Mouse (Mus musculus) ES-E14 (cell line): Measurements from ENCODE around the gene Odf3. TPM values are rescaled to one million over a fixed set of nuclear protein-coding genes. Genes with fewer than 3 reads are reported as not detected.

Experiments
- DNase-seq: peaks from one replicate; pipeline ENCODE4 v3.0.0-alpha.2; 2013; ENCODE audit warnings: low read depth, low spot score
- H3K27ac ChIP-seq: 2 replicates; pipeline ENCODE4 v1.5.1; 2012; ENCODE audit warnings: low read depth, mild to moderate bottlenecking, low read length, moderate library complexity, mixed read lengths; ENCODE audit not compliant: poor library complexity, insufficient read depth, severe bottlenecking
- H3K36me3 ChIP-seq: 2 replicates; pipeline ENCODE4 v1.6.1; 2012; ENCODE audit warnings: mild to moderate bottlenecking, low read length, moderate library complexity, mixed read lengths; ENCODE audit not compliant: control insufficient read depth, poor library complexity, insufficient read depth, severe bottlenecking
- H3K4me1 ChIP-seq, 2 experiments: fragments of 150-350 bp in 1 of 2; sonication (generic) in 1 of 2; 2 replicates each; pipeline ENCODE4 v1.6.1; 2012; ENCODE audit warnings: low read length in 2 of 2, mild to moderate bottlenecking in 1 of 2, mixed read lengths in 1 of 2; ENCODE audit not compliant: control insufficient read depth in 2 of 2, insufficient read depth in 2 of 2, poor library complexity in 1 of 2
- H3K4me3 ChIP-seq, 2 experiments: fragments of 150-350 bp in 1 of 2; sonication (generic) in 1 of 2; 2 replicates each; pipeline ENCODE4 v1.5.1; 2012; ENCODE audit warnings: low read length in 2 of 2, low read depth in 1 of 2, mild to moderate bottlenecking in 1 of 2, mixed read lengths in 1 of 2; ENCODE audit not compliant: insufficient read depth in 1 of 2, poor library complexity in 1 of 2, severe bottlenecking in 1 of 2
- H3K9ac ChIP-seq: 2 replicates; pipeline ENCODE4 v1.6.1; 2012; ENCODE audit warnings: low read depth, mild to moderate bottlenecking, low read length, mixed read lengths; ENCODE audit not compliant: poor library complexity, insufficient read depth, severe bottlenecking
- H3K9me3 ChIP-seq: fragments of 150-350 bp; sonication (generic); 2 replicates; pipeline ENCODE4 v1.6.1; 2012; ENCODE audit warnings: low read depth, mild to moderate bottlenecking, low read length; ENCODE audit not compliant: control insufficient read depth, insufficient read depth
- CHD2 ChIP-seq: IDR thresholded peaks from 2 replicates; pipeline ENCODE4 v1.6.1; 2014; ENCODE audit warnings: mild to moderate bottlenecking, low read depth, low read length, inconsistent platforms
- HCFC1 ChIP-seq: IDR thresholded peaks from 2 replicates; pipeline ENCODE4 v1.6.1; 2012; ENCODE audit warnings: low read length, inconsistent platforms, borderline replicate concordance; ENCODE audit not compliant: insufficient read depth
- MAFK ChIP-seq: IDR thresholded peaks from 2 replicates; pipeline ENCODE4 v1.6.1; 2014; ENCODE audit warnings: mild to moderate bottlenecking, low read depth, low read length, inconsistent platforms; ENCODE audit not compliant: insufficient read depth
- ZC3H11A ChIP-seq: IDR thresholded peaks from 2 replicates; pipeline ENCODE4 v1.6.1; 2012; ENCODE audit warnings: low read depth, mild to moderate bottlenecking, inconsistent platforms, low read length, borderline replicate concordance
- ZNF384 ChIP-seq: IDR thresholded peaks from 2 replicates; pipeline ENCODE4 v1.6.1; 2012; ENCODE audit warnings: low read depth, low read length, inconsistent platforms
- in situ Hi-C, 2 experiments: fragments of 600-800 bp; cut with MboI; formaldehyde crosslinking; loops; one replicate each; pipeline ENCODE4 v1.15.1; 2025; ENCODE audit warnings: low sequenced_read_pairs in 2 of 2, inconsistent platforms in 1 of 2; ENCODE audit not compliant: unreplicated experiment in 2 of 2
- total RNA-seq: library from RNA; depleted of rRNA; stranded (reverse); fragments of 300-350 nt; gene quantifications from 2 replicates; pipeline ENCODE4 v1.2.3, GENCODE M21; 2012

The Odf3 gene
- total RNA-seq, 1 experiment: not detected

GRCm38 (mm10) chr7:140839556-140839955 lies 8.0 kb upstream of the Odf3 start:
- TF ChIP-seq HCFC1 (no peak), ZNF384 (no peak), ZC3H11A (no peak), CHD2 (no peak), MAFK (no peak)
- Histone ChIP-seq H3K36me3 (peaks cover 4% of the 10 kb centered on the region; the same call in 1 of the 2 replicates), H3K4me1 (peaks cover 4 to 18% of the 10 kb centered on the region in 2 experiments; a peak in 2 of 4 replicates), H3K4me3 (no peak overlapping the region), H3K9me3 (no peaks in the 10 kb centered on the region), H3K9ac (no peak overlapping the region), H3K27ac (no peak overlapping the region)
- DNase-seq: no peak
- in situ Hi-C loops: loop anchor here in 1 of 2 experiments (25.0 kb wide), 1 partner anchor 223 kb away; the partner anchor contains the start of gene B4galnt4

GRCm38 (mm10) chr7:140840750-140841735 lies 6.6 kb upstream of the Odf3 start:
- no peak for DNase-seq
- Histone ChIP-seq H3K4me1 (peaks cover 4 to 25% of the 10 kb centered on the region in 2 experiments; a peak in 2 of 4 replicates), H3K36me3 (peaks cover 4% of the 10 kb centered on the region; the same call in 1 of the 2 replicates), H3K9me3 (no peaks in the 10 kb centered on the region), H3K9ac (peak overlapping the region; percentile 35; the same call in 1 of the 2 replicates), H3K4me3 (peak overlapping the region; percentile 15 to 27; a peak in 2 of 4 replicates), H3K27ac (peak overlapping the region; percentile 71; the same call in 1 of the 2 replicates)
- TF ChIP-seq MAFK: no peak
- peak; percentile 21; the same call in 1 of the 2 replicates for TF ChIP-seq HCFC1
- in situ Hi-C loops: loop anchor here (5.0 to 25.0 kb wide), 5 partner anchors 54 to 334 kb away; partner anchors contain the start of genes B4galnt4 (in 1 of the 2), Cox8b (in 1 of the 2) and Rnh1 (in 1 of the 2)

- H3K4me1 ChIP-seq: peaks cover 4 to 26% of the 10 kb centered on the region in 2 experiments; a peak in 2 of 4 replicates
Observed at GRCm38 (mm10) chr7:140843806-140844205, 3.8 kb upstream of the Odf3 start.

GRCm38 (mm10) chr7:140844905-140845665 lies 2.5 kb upstream of the Odf3 start, which contains the start of gene Scgb1c1:
Gene Scgb1c1, plus strand, starts transcription at chr7:140845547.
- no peak within 1 kb of the TSS for H3K4me3 ChIP-seq
- H3K9ac ChIP-seq: no peak within 1 kb of the TSS
- DNase-seq: peak; percentile 90
- no peak within 1 kb of the TSS for H3K27ac ChIP-seq
- in situ Hi-C loops: loop anchor here (5.0 to 25.0 kb wide), 5 partner anchors 50 to 330 kb away; partner anchors contain the start of genes B4galnt4 (in 1 of the 2), Cox8b (in 1 of the 2) and Rnh1 (in 1 of the 2)
- TF ChIP-seq ZC3H11A (peak; percentile 87; the same call in 1 of the 2 replicates), MAFK (no peak)
- H3K36me3 ChIP-seq: no peaks in the 10 kb centered on the region
- peaks cover 4 to 23% of the 10 kb centered on the region in 2 experiments; a peak in 2 of 4 replicates for H3K4me1 ChIP-seq
- no peaks in the 10 kb centered on the region for H3K9me3 ChIP-seq

More at GRCm38 (mm10) chr7:140843806-140844205, 3.8 kb upstream of the Odf3 start:
- no peak overlapping the region for H3K9ac ChIP-seq
- H3K36me3 ChIP-seq: no peaks in the 10 kb centered on the region
- H3K27ac ChIP-seq: no peak overlapping the region
- no peaks in the 10 kb centered on the region for H3K9me3 ChIP-seq
- in situ Hi-C loops: loop anchor here (5.0 to 25.0 kb wide), 5 partner anchors 51 to 331 kb away; partner anchors contain the start of genes B4galnt4 (in 1 of the 2), Cox8b (in 1 of the 2) and Rnh1 (in 1 of the 2)
- TF ChIP-seq ZC3H11A (no peak), CHD2 (no peak), ZNF384 (no peak), HCFC1 (no peak)
- H3K4me3 ChIP-seq: no peak overlapping the region
- no peak for DNase-seq
